Comparison of ENCODE assay signal across 4 mouse cellular contexts in genomic region chr4:24892293-24892692, GRCm38 (mm10). TPM values are rescaled to one million over a fixed set of nuclear protein-coding genes. Genes with fewer than 3 reads are reported as not detected.
"Had no signal": no experiment of that assay in that cellular context is flagged by ENCODE, and none has a peak within 500 bp of the region (broad histone marks: within the 10 kb centered on the region; RNA-seq: fewer than 3 reads in every experiment).

No protein-coding gene starts in this region.

RNA-seq across cellular contexts. Expression of gene Klhl32, which starts 41.4 kb away (rescaled TPM):
- total RNA-seq: megakaryocyte progenitor cell, adult 5-6 weeks; megakaryocyte, adult 5-6 weeks; megakaryocyte-erythroid progenitor cell, adult 5-6 weeks; monocyte, adult 5-6 weeks had no signal
